Mouse (Mus musculus) MEL (cell line): ENCODE measurements around the gene Ces1g. TPM values are rescaled to one million over a fixed set of nuclear protein-coding genes. Genes with fewer than 3 reads are reported as not detected.

Source experiments
- DNase-seq: peaks from one replicate; pipeline ENCODE4 v3.0.0; 2011; ENCODE audit warnings: low read depth, low spot score
- H3K27ac ChIP-seq: 2 replicates; pipeline ENCODE4 v1.5.1; 2012; ENCODE audit warnings: low read depth, mild to moderate bottlenecking, control low read depth, low read length, moderate library complexity; ENCODE audit not compliant: control insufficient read depth
- H3K27me3 ChIP-seq, 2 experiments: fragments of 150-350 bp in 1 of 2; sonication (generic) in 1 of 2; 2 replicates each; pipeline ENCODE4 v1.6.1; 2012; ENCODE audit warnings: low read length in 2 of 2, mild to moderate bottlenecking in 2 of 2, improper control_type of control experiment in 1 of 2, moderate library complexity in 1 of 2; ENCODE audit not compliant: insufficient read depth in 2 of 2, control insufficient read depth in 1 of 2
- H3K36me3 ChIP-seq, 2 experiments: 2 replicates each; pipeline ENCODE4 v1.6.1; 2012 to 2014; ENCODE audit warnings: low read length in 2 of 2, improper control_type of control experiment in 1 of 2, inconsistent platforms in 1 of 2, mild to moderate bottlenecking in 1 of 2; ENCODE audit not compliant: insufficient read depth in 2 of 2, control insufficient read depth in 1 of 2
- H3K4me1 ChIP-seq, 2 experiments: fragments of 150-350 bp in 1 of 2; sonication (generic) in 1 of 2; 2 replicates each; pipeline ENCODE4 v1.6.1; 2012; ENCODE audit warnings: low read length in 2 of 2, improper control_type of control experiment in 1 of 2, mild to moderate bottlenecking in 1 of 2; ENCODE audit not compliant: insufficient read depth in 2 of 2, control insufficient read depth in 1 of 2
- H3K4me3 ChIP-seq, 2 experiments: fragments of 150-350 bp in 1 of 2; sonication (generic) in 1 of 2; 2 replicates each; pipeline ENCODE4 v1.5.1; 2012; ENCODE audit warnings: low read depth in 2 of 2, low read length in 2 of 2, mild to moderate bottlenecking in 2 of 2, moderate library complexity in 2 of 2, control low read depth in 1 of 2, improper control_type of control experiment in 1 of 2; ENCODE audit not compliant: control insufficient read depth in 1 of 2, insufficient read depth in 1 of 2
- H3K79me2 ChIP-seq: 2 replicates; pipeline ENCODE4 v1.6.1; 2012; ENCODE audit warnings: mild to moderate bottlenecking, low read length, moderate library complexity; ENCODE audit not compliant: control insufficient read depth, poor library complexity, insufficient read depth
- H3K9ac ChIP-seq: 2 replicates; pipeline ENCODE4 v1.6.1; 2012; ENCODE audit warnings: low read depth, mild to moderate bottlenecking, control low read depth, low read length, moderate library complexity; ENCODE audit not compliant: control insufficient read depth, poor library complexity, severe bottlenecking
- H3K9me3 ChIP-seq: fragments of 150-350 bp; sonication (generic); replicated peaks from 2 replicates; pipeline ENCODE4 v1.6.1; 2012; ENCODE audit warnings: mild to moderate bottlenecking, low read length, improper control_type of control experiment, moderate library complexity; ENCODE audit not compliant: insufficient read depth
- BHLHE40 ChIP-seq: IDR thresholded peaks from 2 replicates; pipeline ENCODE4 v1.6.1; 2012; ENCODE audit warnings: low read depth, mild to moderate bottlenecking, inconsistent platforms, low read length, improper control_type of control experiment, borderline replicate concordance
- ELF1 ChIP-seq: IDR thresholded peaks from 2 replicates; pipeline ENCODE4 v1.6.1; 2014; ENCODE audit warnings: low read depth, mild to moderate bottlenecking, inconsistent platforms, low read length, improper control_type of control experiment, moderate library complexity
- MAFK ChIP-seq: IDR thresholded peaks from 2 replicates; pipeline ENCODE4 v1.6.1; 2011; ENCODE audit warnings: low read depth, mild to moderate bottlenecking, low read length, improper control_type of control experiment, borderline replicate concordance
- MAZ ChIP-seq: IDR thresholded peaks from 2 replicates; pipeline ENCODE4 v1.6.1; 2012; ENCODE audit warnings: low read depth, mild to moderate bottlenecking, inconsistent platforms, low read length, improper control_type of control experiment
- MEF2A ChIP-seq: IDR thresholded peaks from 2 replicates; pipeline ENCODE4 v1.6.1; 2014; ENCODE audit warnings: low read depth, mild to moderate bottlenecking, inconsistent platforms, low read length, improper control_type of control experiment; ENCODE audit not compliant: poor library complexity, insufficient replicate concordance, severe bottlenecking; ENCODE audit errors: extremely low read depth
- MXI1 ChIP-seq: IDR thresholded peaks from 2 replicates; pipeline ENCODE4 v1.6.1; 2011; ENCODE audit warnings: mild to moderate bottlenecking, low read depth, low read length, improper control_type of control experiment
- MYB ChIP-seq: IDR thresholded peaks from 2 replicates; pipeline ENCODE4 v1.6.1; 2011; ENCODE audit warnings: mild to moderate bottlenecking, low read depth, low read length, improper control_type of control experiment
- MYC ChIP-seq: IDR thresholded peaks from 2 replicates; pipeline ENCODE4 v1.6.1; 2011; ENCODE audit warnings: low read depth, mild to moderate bottlenecking, low read length, improper control_type of control experiment, moderate library complexity
- POLR2AphosphoS2 ChIP-seq: IDR thresholded peaks from 2 replicates; pipeline ENCODE4 v1.6.1; 2011; ENCODE audit warnings: low read length, improper control_type of control experiment
- TAL1 ChIP-seq: IDR thresholded peaks from 2 replicates; pipeline ENCODE4 v1.6.1; 2012; ENCODE audit warnings: mild to moderate bottlenecking, inconsistent platforms, low read length, moderate library complexity, mixed read lengths
- TBP ChIP-seq: IDR thresholded peaks from 2 replicates; pipeline ENCODE4 v1.8.0; 2011; ENCODE audit warnings: low read depth, low read length, improper control_type of control experiment
- UBTF ChIP-seq: IDR thresholded peaks from 2 replicates; pipeline ENCODE4 v1.6.1; 2012; ENCODE audit warnings: low read depth, mild to moderate bottlenecking, inconsistent platforms, low read length, improper control_type of control experiment, moderate library complexity, borderline replicate concordance; ENCODE audit not compliant: insufficient read depth
- polyA plus RNA-seq, 2 experiments: library from polyadenylated mRNA; stranded (reverse) in 1 of 2; unstranded in 1 of 2; fragments of >175 nt in 1 of 2; fragments of >200 nt in 1 of 2; gene quantifications; 2 replicates each; pipeline versions ENCODE4 v1.2.1 to v1.2.4; 2012; ENCODE audit warnings: low replicate concordance in 2 of 2, low read depth in 1 of 2; ENCODE audit not compliant: insufficient read length in 2 of 2, insufficient read depth in 1 of 2, missing spikeins in 1 of 2
- total RNA-seq: library from RNA; depleted of rRNA; stranded (reverse); fragments of 300-350 nt; gene quantifications from 2 replicates; pipeline ENCODE4 v1.2.3, GENCODE M21; 2012

Ces1g gene
- total and polyA plus RNA-seq, 3 experiments: not detected

DNA sequence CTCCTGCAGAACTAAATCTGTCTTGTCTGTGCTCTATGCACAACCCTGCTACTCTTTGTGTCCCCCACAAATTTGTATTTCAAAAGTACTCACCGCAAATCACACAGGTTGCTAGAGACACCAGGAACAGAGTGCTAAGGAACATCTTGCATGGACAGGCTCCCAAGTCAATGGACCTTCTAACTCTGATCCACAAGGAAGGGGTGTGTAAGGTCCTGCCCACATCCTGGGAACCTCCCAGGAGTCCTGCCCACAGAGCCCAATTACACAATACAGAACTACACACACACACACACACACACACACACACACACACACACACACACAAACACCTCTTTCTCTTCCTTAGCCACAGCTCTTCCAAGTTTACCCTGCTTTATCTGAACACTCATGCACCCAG lies 57.6 kb downstream of the Ces1g start, which contains the start of gene Ces1f:
Ces1f (minus strand) TSS at position 192 of the 400 bp plus-strand sequence.
- DNase-seq: no peak
- no peaks in the 10 kb centered on the region for H3K36me3 ChIP-seq
- no peak for TF ChIP-seq MXI1
- no peak for TF ChIP-seq BHLHE40
- no peak for TF ChIP-seq UBTF
- no peak for TF ChIP-seq MAZ
- H3K9ac ChIP-seq: no peak within 1 kb of the TSS
- no peak within 1 kb of the TSS for H3K4me3 ChIP-seq
- no peaks in the 10 kb centered on the region for H3K79me2 ChIP-seq
- H3K27me3 ChIP-seq: no peaks in the 10 kb centered on the region
- no peaks in the 10 kb centered on the region for H3K9me3 ChIP-seq
- H3K27ac ChIP-seq: no peak within 1 kb of the TSS
- no peaks in the 10 kb centered on the region for H3K4me1 ChIP-seq

DNA sequence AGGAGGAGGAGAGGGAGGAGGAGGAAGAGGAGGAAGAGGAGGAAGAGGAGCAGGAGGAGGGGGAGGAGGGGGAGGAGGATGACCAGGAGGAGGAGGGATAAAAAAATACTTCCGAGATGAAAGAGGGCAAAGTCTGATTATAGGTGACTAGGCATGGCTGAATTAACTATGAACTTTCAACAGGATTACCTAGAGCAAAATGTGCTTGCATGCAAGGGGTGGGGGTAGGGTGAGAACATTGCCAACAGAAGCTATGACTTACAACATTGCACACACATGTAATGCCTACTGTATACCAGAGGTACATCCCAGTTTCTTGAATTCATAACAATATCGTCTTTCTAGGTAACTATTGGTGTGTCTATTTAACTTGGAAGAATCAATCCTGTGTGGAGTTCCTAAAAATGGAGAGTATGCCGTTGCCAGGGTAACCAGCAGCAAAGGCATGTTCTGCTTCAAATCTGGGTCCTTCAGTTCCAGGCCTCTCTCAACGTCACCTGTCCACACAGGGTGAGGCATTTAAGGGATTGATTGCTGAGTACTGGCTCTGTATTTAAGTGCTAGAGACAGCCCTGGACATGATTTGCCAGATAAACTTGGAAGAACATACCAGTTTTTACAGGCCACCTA lies 58.8 kb downstream of the Ces1g start:
- Histone ChIP-seq H3K27ac (no peak overlapping the region), H3K9ac (no peak overlapping the region), H3K27me3 (no peaks in the 10 kb centered on the region), H3K9me3 (no peaks in the 10 kb centered on the region)
- no peak for DNase-seq
- TF ChIP-seq MEF2A: no peak
- TF ChIP-seq MYC: no peak
- TF ChIP-seq TBP: no peak
- TF ChIP-seq MYB: no peak
- no peak for TF ChIP-seq POLR2AphosphoS2
- no peak for TF ChIP-seq TAL1
- TF ChIP-seq, all 39 proteins: peak for 0
- H3K4me1 ChIP-seq: no peaks in the 10 kb centered on the region
- no peaks in the 10 kb centered on the region for H3K79me2 ChIP-seq
- H3K36me3 ChIP-seq: no peaks in the 10 kb centered on the region
- no peak overlapping the region for H3K4me3 ChIP-seq

DNA sequence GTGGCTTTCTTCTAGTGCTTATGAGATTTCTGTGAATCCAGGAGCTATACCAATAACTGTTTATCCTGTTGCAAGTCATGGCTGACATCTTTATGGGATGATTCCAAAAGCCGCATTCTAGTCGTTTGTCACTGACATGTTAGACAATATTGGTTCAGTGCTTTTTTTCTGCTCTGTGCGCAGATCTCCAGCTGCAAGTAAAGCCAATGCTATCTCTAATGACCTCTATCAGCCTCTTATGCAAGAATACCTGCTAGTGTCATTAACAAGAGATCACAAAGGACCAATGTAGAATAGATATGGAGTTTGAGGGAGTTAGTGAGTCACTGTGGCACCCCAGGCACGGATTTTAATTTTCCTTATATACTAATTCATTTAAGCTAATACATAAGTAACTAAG lies 62.5 kb downstream of the Ces1g start:
- no peak overlapping the region for H3K9ac ChIP-seq
- TF ChIP-seq MAFK (no peak), TBP (no peak), ELF1 (no peak)
- H3K4me1 ChIP-seq: no peaks in the 10 kb centered on the region
- H3K9me3 ChIP-seq: no peaks in the 10 kb centered on the region
- no peak overlapping the region for H3K27ac ChIP-seq
- no peaks in the 10 kb centered on the region for H3K36me3 ChIP-seq
- no peaks in the 10 kb centered on the region for H3K27me3 ChIP-seq
- no peak overlapping the region for H3K4me3 ChIP-seq
- H3K79me2 ChIP-seq: no peaks in the 10 kb centered on the region
- DNase-seq: no peak
